Mouse (Mus musculus) intestine, embryonic 15.5 days (tissue): ENCODE measurements at regions not wholly inside any gene's neighbourhood (a gene's known extent, or its start where the extent isn't known, plus 50 kb on each side); places are given as distances from the start of the nearest gene placed in this dataset.
"Not testable (repeated sequence)": the region's sequence is repeated elsewhere in the genome, so short reads cannot be mapped to it uniquely, and the experiment has no call there.

Source experiments
- ATAC-seq: fragments of 200-750 bp; cut with Nextera tagmentation; 2 replicates; pipeline ENCODE4 v1.8.0; 2017; ENCODE audit warnings: moderate TSS enrichment, moderate library complexity
- H3K27ac ChIP-seq: fragments of 300-500 bp; sonication (generic); 2 replicates; pipeline ENCODE4 v1.5.1; 2015; ENCODE audit warnings: mild to moderate bottlenecking, inconsistent platforms
- H3K27me3 ChIP-seq: fragments of 300-500 bp; sonication (generic); replicated peaks from 2 replicates; pipeline ENCODE4 v1.6.1; 2015; ENCODE audit warnings: inconsistent platforms
- H3K36me3 ChIP-seq: fragments of 300-500 bp; sonication (generic); 2 replicates; pipeline ENCODE4 v1.6.1; 2015; ENCODE audit warnings: inconsistent platforms
- H3K4me1 ChIP-seq: fragments of 300-500 bp; sonication (generic); replicated peaks from 2 replicates; pipeline ENCODE4 v1.6.1; 2015; ENCODE audit warnings: inconsistent platforms
- H3K4me2 ChIP-seq: fragments of 300-500 bp; sonication (generic); replicated peaks from 2 replicates; pipeline ENCODE4 v1.6.1; 2015; ENCODE audit warnings: mild to moderate bottlenecking, inconsistent platforms
- H3K4me3 ChIP-seq: fragments of 300-500 bp; sonication (generic); replicated peaks from 2 replicates; pipeline ENCODE4 v1.5.1; 2015; ENCODE audit warnings: inconsistent platforms
- H3K9ac ChIP-seq: fragments of 300-500 bp; sonication (generic); 2 replicates; pipeline ENCODE4 v1.6.1; 2015; ENCODE audit warnings: inconsistent platforms
- H3K9me3 ChIP-seq: fragments of 300-500 bp; sonication (generic); 2 replicates; pipeline ENCODE4 v1.6.1; 2016; ENCODE audit warnings: inconsistent platforms
- WGBS: fragments of 180-500 bp; shearing (Covaris S2); methylation state at CpG from one replicate; pipeline ENCODE4 v1.1.7; 2015; 5-methylcytosine and 5-hydroxymethylcytosine counted together

DNA sequence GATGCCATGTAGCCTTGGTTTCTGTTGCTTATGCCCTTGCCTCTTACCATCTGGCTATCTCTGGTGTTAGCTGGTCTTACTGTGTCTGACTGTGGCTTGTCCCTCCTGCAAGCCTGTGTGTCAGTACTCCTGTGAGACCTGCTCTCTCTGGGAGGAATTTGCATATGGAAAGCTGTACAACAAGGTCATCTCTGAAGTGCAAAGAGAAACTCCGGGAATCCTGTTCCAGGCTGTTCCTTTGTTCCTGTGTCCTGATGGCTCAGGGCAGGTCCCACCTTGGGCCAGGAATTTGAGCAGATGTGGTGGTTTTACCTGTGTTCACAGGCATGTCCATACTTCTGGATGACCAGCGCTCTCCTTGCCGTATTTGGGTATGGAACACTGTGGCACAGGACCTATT lies 218.6 kb upstream of the Nsun6 start:
- no peaks in the 10 kb centered on the region for H3K36me3 ChIP-seq
- no peak for ATAC-seq
- no peaks in the 10 kb centered on the region for H3K4me1 ChIP-seq
- no peak overlapping the region for H3K4me2 ChIP-seq
- H3K4me3 ChIP-seq = no peak overlapping the region
- WGBS = 89% methylated on average over 3 of the region's 3 CpGs
- no peaks in the 10 kb centered on the region for H3K27me3 ChIP-seq
- H3K27ac ChIP-seq = no peak overlapping the region
- no peaks in the 10 kb centered on the region for H3K9me3 ChIP-seq
- H3K9ac ChIP-seq = no peak overlapping the region

DNA sequence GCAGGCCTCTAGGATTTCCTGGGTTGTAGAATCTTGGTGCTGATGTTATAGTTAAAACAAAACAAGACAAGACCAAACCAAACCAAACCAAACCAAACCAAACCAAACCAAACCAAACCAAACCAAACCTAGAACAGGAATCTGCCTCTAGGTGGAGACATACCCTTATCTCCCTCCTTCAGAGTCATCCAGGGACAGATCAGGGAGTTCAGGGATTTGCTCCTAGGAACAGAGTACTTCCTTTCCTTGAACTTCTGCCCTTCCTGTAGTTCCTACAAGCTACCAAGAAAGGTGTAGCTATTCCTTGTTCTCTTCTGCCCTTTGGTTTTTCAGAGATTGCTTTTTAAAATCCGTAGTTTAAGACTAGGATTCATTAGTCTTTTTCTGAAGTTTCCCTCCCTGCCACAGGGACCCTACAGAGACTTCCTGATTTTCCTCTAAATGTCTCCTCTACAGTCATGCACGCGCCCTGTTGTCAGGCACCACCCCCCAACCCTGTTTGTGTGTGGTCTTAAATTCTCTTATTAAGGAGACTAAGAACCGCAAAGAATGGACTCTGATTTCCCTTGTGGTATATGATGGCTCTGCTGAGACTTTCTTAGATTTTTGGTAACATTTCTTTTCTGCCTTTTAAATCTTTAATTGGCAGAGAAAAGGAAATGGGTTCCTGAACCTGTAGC lies 205.8 kb upstream of the Nsun6 start:
- ATAC-seq = no peak
- H3K36me3 ChIP-seq = no peaks in the 10 kb centered on the region
- no peaks in the 10 kb centered on the region for H3K27me3 ChIP-seq
- H3K9ac ChIP-seq = no peak overlapping the region
- H3K27ac ChIP-seq = no peak overlapping the region
- no peaks in the 10 kb centered on the region for H3K4me1 ChIP-seq
- H3K4me2 ChIP-seq = no peak overlapping the region
- H3K9me3 ChIP-seq = no peaks in the 10 kb centered on the region
- 39% methylated on average over 4 of the region's 4 CpGs for WGBS
- no peak overlapping the region for H3K4me3 ChIP-seq

DNA sequence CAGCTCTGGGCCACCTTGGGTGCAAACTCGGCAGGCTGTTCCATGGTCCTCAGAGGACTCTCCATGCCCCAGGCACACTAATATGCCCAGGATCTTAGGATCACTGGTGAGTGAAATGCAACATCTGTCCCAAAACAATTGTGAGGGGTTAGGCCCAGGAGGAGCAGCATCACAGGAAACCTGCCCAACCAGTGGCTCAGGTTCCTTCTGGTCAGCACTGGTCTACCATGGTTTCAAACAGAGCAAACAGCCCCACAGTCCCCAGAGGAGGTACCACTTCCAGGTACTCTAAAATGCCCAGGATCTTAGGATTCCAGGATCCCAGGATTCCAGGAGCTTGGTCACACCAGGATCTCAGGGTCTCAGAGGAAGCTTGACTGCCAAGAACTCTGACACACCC lies 187.4 kb upstream of the Nsun6 start:
- H3K9ac ChIP-seq, H3K4me2 ChIP-seq, H3K36me3 ChIP-seq, H3K27ac ChIP-seq, H3K4me3 ChIP-seq, H3K4me1 ChIP-seq, H3K27me3 ChIP-seq, H3K9me3 ChIP-seq, ATAC-seq: not testable (repeated sequence)
- 86% methylated on average over 1 of the region's 1 CpGs for WGBS

DNA sequence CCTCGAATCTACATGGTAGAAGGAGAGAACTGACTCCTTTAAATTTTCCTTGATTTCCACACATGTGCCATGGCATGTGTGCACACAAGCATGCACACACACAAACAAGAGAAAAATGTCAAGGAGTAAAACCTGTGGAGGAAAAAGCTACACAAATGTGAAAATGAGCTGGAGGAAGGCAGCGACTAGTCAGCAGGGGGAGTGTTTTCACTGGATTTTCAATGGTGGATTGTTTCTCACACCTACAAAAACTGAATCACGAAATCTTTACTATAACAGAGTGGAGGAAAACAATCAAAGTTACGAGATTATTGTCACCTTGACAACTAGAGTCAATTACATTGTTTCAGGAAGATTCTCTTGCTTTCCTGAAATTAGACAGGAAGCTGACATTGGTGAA lies 167.0 kb upstream of the Nsun6 start:
- no peak overlapping the region for H3K4me2 ChIP-seq
- H3K9me3 ChIP-seq = no peaks in the 10 kb centered on the region
- no peaks in the 10 kb centered on the region for H3K4me1 ChIP-seq
- H3K4me3 ChIP-seq = no peak overlapping the region
- ATAC-seq = no peak
- H3K36me3 ChIP-seq = no peaks in the 10 kb centered on the region
- no peak overlapping the region for H3K9ac ChIP-seq
- WGBS = 51% methylated on average over 4 of the region's 4 CpGs
- no peaks in the 10 kb centered on the region for H3K27me3 ChIP-seq
- no peak overlapping the region for H3K27ac ChIP-seq

DNA sequence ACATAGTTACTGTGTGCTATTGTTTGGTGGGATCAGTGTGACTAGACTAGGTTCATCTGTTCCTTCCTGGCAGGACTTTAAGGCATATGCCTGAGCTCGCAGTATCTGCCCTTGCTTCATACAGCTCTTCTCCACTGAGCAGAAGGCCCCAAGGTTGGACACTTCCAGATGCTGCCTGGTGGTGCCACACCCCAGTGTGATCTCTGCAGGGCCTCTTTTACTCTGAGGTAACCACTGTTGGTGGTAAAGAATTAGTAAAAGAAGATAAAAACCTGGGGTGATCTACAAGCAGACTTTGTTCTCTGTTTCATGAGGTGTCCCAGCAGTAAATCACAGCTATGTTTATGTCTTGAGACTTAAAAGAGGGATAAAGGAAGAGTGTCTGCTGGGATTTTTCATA lies 133.2 kb upstream of the Nsun6 start:
- no peak overlapping the region for H3K9ac ChIP-seq
- peaks cover 2% of the 10 kb centered on the region; the same call in 1 of the 2 replicates for H3K9me3 ChIP-seq

DNA sequence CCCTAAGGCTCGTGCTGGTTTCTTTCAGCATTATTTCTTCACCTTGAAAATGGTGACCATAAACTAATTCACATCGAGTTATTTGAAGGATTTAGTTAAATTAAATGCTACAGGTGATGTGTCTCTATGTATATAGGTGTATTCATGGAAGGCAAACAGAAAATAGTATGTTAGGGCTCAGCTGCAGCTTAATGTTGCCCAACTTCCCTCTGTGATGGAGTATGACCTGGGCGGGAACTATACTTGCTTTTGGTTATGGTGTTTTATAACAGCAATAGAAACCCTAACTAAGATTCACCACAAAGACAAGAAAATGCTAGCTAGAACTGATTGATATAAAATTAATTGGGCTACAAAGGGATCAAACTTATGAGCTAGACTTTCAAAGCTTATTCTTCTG lies 126.1 kb upstream of the Nsun6 start:
- no peaks in the 10 kb centered on the region for H3K36me3 ChIP-seq
- H3K27me3 ChIP-seq = no peaks in the 10 kb centered on the region
- H3K27ac ChIP-seq = no peak overlapping the region
- no peaks in the 10 kb centered on the region for H3K4me1 ChIP-seq
- 69% methylated on average over 3 of the region's 3 CpGs for WGBS
- no peak overlapping the region for H3K9ac ChIP-seq
- no peak overlapping the region for H3K4me3 ChIP-seq
- H3K9me3 ChIP-seq = no peaks in the 10 kb centered on the region
- no peak overlapping the region for H3K4me2 ChIP-seq
- ATAC-seq = peak; percentile 71

More for the DNA sequence above, 133.2 kb upstream of the Nsun6 start:
- Histone ChIP-seq H3K4me1 (no peaks in the 10 kb centered on the region), H3K27me3 (no peaks in the 10 kb centered on the region), H3K4me3 (no peak overlapping the region), H3K27ac (0 out of 2 replicates have a peak overlapping the region, but pooled peaks have one; percentile 13), H3K4me2 (no peak overlapping the region), H3K36me3 (no peaks in the 10 kb centered on the region)
- peak; percentile 95 for ATAC-seq
- WGBS = 81% methylated on average over 1 of the region's 1 CpGs

DNA sequence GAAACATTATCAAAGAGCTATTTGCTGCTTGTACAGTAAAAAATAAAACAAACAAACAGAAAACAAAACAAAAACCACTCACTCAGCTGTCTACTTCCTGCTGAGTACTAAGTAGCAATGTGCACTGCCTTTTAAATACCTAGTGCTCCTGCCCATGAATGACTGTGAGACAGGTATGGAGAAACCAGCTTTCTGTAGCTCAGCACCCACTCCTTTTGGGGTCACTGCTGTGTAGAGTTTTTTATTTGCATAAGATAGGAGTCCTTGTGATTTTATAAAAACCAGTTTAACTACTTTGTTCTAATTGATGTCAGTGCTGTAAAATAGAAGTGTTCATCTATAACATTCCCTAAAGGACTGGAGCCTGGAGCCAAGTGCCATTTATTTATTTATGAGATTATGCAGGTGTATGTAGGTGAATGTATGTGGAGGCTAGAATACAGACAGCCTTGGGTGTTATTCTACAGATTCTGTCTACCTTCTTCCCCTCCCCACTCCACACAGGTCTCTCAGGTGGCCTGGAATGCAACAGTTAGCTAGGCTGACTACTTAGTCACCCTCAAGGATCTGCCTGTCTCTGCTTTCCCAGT lies 111.7 kb upstream of the Nsun6 start:
- Histone ChIP-seq H3K9me3 (no peaks in the 10 kb centered on the region), H3K4me2 (no peak overlapping the region), H3K27me3 (no peaks in the 10 kb centered on the region), H3K4me3 (no peak overlapping the region), H3K4me1 (no peaks in the 10 kb centered on the region), H3K9ac (no peak overlapping the region), H3K27ac (no peak overlapping the region), H3K36me3 (no peaks in the 10 kb centered on the region)
- ATAC-seq = peak; percentile 77

DNA sequence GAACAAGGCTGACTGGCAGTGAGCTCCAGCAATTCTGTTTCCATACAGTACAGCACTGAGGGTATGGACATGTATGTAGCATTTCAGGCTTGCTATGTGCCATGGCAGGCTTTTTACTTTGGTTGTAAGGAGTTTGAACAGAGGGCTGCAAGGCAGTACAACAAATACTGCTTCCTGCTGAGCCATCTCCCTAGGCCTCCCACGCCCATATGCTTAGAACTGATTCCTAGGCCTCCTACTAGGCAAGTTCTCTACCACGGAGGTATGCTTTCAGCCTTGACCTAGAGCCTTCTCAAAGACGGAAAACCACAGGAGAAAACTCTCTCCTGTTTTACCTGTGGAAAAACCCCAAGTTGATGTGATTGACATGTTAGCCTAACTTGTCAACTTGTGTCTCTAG lies 111.0 kb upstream of the Nsun6 start:
- no peak for ATAC-seq
- no peak overlapping the region for H3K9ac ChIP-seq
- H3K27me3 ChIP-seq = no peaks in the 10 kb centered on the region

DNA sequence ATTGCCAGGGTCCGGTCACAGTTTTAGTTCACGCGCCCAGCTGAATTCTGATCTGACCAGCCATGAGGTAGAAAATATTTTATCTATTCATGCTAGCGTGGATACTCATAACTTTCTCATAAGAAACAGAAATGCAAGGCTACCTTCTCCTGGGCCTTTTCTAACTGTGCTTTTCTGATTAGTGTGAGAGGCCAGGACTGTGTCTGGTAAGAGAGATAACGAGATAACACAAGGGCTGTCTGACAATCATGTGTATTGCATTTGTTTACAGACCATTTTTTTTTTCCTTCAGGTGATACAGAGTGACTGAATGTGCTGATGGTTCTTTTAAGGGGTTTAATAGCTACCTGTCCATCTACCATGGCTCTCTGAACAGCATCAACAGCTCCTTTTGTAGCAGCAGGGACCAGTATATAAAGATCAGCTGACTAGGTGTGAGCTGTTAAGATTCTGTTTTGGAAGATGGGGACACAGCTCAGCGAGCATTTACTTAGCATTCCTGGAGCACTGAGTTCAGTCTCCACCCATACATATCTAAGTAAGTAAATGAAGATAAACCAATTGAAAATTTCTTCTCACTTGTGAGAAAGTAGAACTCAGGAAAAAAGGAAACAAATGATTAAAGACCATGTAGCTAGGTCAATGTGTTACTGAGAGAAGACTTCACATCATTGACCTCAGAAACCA lies 109.0 kb upstream of the Nsun6 start:
- H3K27me3 ChIP-seq = no peaks in the 10 kb centered on the region
- H3K4me3 ChIP-seq = no peak overlapping the region
- no peaks in the 10 kb centered on the region for H3K36me3 ChIP-seq
- H3K4me2 ChIP-seq = no peak overlapping the region
- no peak overlapping the region for H3K9ac ChIP-seq
- no peak overlapping the region for H3K27ac ChIP-seq
- 81% methylated on average over 6 of the region's 6 CpGs for WGBS
- ATAC-seq = no peak; the same call in 1 of the 2 replicates
- H3K4me1 ChIP-seq = no peaks in the 10 kb centered on the region
- no peaks in the 10 kb centered on the region for H3K9me3 ChIP-seq

More for the DNA sequence above, 111.0 kb upstream of the Nsun6 start:
- H3K4me2 ChIP-seq = no peak overlapping the region
- no peaks in the 10 kb centered on the region for H3K9me3 ChIP-seq
- no peaks in the 10 kb centered on the region for H3K36me3 ChIP-seq
- no peaks in the 10 kb centered on the region for H3K4me1 ChIP-seq
- no peak overlapping the region for H3K4me3 ChIP-seq
- 63% methylated on average over 3 of the region's 3 CpGs for WGBS
- H3K27ac ChIP-seq = no peak overlapping the region

DNA sequence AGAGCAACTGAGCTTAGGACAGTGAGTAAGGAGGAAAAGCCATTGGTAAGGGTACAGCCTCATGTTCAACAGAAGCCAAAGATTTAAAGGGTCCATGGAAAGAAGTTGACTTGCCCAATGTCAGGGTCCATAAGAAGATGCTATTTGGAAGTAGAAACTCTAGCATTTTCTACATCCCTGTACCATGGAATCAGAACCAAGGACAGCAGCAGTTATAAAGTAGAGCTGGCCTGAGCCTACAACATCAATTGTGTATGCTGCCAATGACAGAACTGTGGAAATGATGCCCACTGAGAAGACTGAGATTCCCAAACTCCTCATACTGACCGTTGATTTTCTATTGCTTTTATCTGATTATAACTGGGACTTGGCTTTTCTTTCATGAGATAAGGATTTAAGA lies 107.0 kb upstream of the Nsun6 start:
- Histone ChIP-seq H3K27ac (no peak overlapping the region), H3K4me1 (no peaks in the 10 kb centered on the region), H3K9me3 (no peaks in the 10 kb centered on the region), H3K4me2 (no peak overlapping the region), H3K36me3 (no peaks in the 10 kb centered on the region), H3K27me3 (no peaks in the 10 kb centered on the region), H3K4me3 (no peak overlapping the region), H3K9ac (no peak overlapping the region)
- ATAC-seq = no peak
- WGBS = 84% methylated on average over 1 of the region's 1 CpGs

DNA sequence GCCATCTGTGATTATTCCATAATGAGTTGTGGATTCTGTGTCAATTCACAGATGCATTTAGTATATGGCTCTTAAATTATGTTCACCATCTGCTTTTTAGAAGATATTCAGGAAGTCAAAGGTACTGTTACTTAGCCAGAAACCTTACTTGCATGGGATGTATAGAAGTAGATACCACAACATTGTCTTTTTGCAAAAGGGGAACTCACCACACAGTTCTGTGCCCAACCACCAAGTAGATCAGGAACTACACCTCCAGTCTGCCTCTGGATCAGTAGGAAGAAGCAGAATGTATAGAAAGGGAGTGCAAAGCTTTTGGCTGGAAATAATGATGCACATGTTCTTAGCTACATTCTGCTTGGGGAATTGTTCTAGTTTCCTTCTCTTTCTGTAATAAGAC lies 102.8 kb upstream of the Nsun6 start:
- no peak overlapping the region for H3K27ac ChIP-seq
- no peaks in the 10 kb centered on the region for H3K4me1 ChIP-seq
- no peaks in the 10 kb centered on the region for H3K27me3 ChIP-seq

DNA sequence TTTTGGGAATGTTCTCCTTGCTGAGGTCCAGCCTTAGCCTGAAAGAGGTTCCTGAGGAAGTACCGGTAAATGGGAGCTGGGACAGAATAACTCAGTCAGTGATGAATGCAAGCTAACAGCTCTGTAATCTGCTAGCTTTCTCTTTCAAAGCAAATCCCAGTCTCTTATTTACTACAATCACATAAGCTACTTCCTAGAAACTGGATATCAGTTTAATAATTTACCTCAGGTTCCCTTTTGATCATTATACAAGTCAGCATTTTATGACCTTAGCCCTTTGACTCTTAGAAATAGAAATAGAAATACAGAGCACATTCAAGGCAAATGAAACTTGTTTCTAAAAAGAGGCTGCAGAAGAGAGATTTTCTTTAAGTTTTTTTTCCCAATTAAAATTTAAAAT lies 96.0 kb upstream of the Nsun6 start:
- WGBS = 63% methylated on average over 1 of the region's 1 CpGs
- no peaks in the 10 kb centered on the region for H3K27me3 ChIP-seq
- H3K4me1 ChIP-seq = no peaks in the 10 kb centered on the region
- no peak overlapping the region for H3K27ac ChIP-seq
- ATAC-seq = peak; percentile 57
- no peak overlapping the region for H3K4me3 ChIP-seq
- no peak overlapping the region for H3K9ac ChIP-seq
- H3K4me2 ChIP-seq = no peak overlapping the region
- H3K36me3 ChIP-seq = no peaks in the 10 kb centered on the region
- H3K9me3 ChIP-seq = no peaks in the 10 kb centered on the region

More for the DNA sequence above, 102.8 kb upstream of the Nsun6 start:
- no peak overlapping the region for H3K4me3 ChIP-seq
- H3K9ac ChIP-seq = no peak overlapping the region
- H3K4me2 ChIP-seq = no peak overlapping the region
- H3K9me3 ChIP-seq = no peaks in the 10 kb centered on the region
- no peaks in the 10 kb centered on the region for H3K36me3 ChIP-seq
- no peak for ATAC-seq

DNA sequence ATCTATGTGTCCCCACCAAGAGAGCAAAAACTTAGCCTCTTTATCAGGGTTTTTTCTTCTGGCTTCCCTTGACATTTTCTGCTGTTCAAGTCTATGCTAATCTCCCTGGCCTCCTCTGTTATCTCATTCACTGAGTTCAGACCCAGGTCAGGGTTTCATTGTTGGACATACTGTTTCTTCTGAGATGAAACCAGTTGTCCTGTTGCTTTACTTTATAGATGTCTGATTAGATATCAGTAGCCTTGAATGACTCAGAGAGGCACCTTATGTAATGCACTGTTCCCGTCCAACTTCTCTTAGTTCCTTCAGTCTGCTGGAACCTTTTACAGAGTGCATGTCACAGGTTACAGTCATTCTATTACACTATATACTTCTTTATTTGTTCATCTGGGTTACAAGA lies 93.5 kb upstream of the Nsun6 start:
- H3K4me2 ChIP-seq = no peak overlapping the region
- no peaks in the 10 kb centered on the region for H3K4me1 ChIP-seq
- H3K36me3 ChIP-seq = no peaks in the 10 kb centered on the region
- no peaks in the 10 kb centered on the region for H3K27me3 ChIP-seq
- H3K27ac ChIP-seq = no peak overlapping the region
- H3K9ac ChIP-seq = no peak overlapping the region
- 42% methylated on average over 1 of the region's 1 CpGs for WGBS
- no peaks in the 10 kb centered on the region for H3K9me3 ChIP-seq
- H3K4me3 ChIP-seq = no peak overlapping the region
- ATAC-seq = peak; percentile 85
